Mouse (Mus musculus): ENCODE data around the gene Hmcn2. TPM values are rescaled to one million over a fixed set of nuclear protein-coding genes. Genes with fewer than 3 reads are reported as not detected.

Hmcn2 gene
- total RNA-seq, 2 experiments from 2014 or later = 0.21 to 0.32 TPM

GRCm38 (mm10) chr2:31374415-31374814 lies 60.2 kb downstream of the Hmcn2 start:
- peak in 1 of 2 experiments; percentile 27 for DNase-seq (ENCODE audit: low spot score in 2 of 2)
- intact Hi-C loops (cut with DNase I) = no loop called here

- intact Hi-C loops (cut with DNase I) = no loop called here
- DNase-seq (ENCODE audit: low spot score in 2 of 2) = no peak
Observed at GRCm38 (mm10) chr2:31376057-31376456, 61.8 kb downstream of the Hmcn2 start.

DNA sequence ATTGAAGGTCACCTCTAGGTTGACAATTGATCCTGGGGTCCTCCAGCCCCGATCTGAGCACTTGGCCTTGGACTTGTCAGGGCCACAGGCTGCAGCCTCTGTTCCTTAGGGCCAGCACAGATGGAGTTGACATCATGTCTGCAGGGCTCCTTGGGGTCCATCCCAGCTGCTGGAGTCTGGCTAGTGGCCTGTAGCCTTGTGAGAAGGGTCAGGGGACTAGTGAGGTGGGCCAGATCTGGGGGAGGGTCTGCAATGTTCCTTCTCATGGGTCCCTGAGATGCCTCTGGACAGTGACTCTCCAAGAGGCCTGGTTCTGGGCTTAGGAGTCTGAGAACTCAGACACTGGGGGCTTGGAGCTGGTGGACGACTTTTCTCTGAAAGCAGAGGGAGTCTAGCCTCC lies 63.3 kb downstream of the Hmcn2 start:
- DNase-seq (ENCODE audit: low spot score in 2 of 2) = no peak
- intact Hi-C loops (cut with DNase I) = no loop called here

DNA sequence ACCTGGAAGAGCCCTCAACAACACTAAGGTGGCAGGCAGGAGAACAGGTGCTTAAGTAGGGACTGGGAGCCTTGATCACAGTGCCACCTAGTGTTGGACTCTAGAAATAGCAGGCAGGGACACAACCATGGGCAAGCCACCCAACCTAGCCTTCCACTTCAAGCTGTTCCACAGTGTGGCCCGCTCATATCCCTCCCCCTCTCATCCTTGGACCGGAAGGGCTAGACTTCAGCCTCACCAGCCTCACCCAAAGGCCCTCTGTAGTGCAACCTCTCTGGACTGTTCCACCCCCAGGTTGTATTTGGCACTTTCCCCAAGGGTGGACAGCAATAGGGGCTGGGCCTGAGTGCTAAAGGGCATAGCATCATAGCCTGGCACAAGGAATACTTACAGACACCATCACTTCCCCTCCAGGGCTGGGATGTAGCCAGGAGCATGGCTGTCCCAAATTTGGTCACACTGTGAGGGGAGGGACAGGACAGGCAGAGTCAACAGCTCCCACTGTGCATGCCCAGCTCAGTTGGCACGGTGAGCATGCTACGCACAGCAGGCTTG lies 67.2 kb downstream of the Hmcn2 start:
- intact Hi-C loops (cut with DNase I) = loop anchor here (5.0 kb wide), 3 partner anchors 74 to 189 kb away; no protein-coding TSS in a partner anchor
- peak; percentile 45 to 66 for DNase-seq (ENCODE audit: low spot score in 2 of 2)

DNA sequence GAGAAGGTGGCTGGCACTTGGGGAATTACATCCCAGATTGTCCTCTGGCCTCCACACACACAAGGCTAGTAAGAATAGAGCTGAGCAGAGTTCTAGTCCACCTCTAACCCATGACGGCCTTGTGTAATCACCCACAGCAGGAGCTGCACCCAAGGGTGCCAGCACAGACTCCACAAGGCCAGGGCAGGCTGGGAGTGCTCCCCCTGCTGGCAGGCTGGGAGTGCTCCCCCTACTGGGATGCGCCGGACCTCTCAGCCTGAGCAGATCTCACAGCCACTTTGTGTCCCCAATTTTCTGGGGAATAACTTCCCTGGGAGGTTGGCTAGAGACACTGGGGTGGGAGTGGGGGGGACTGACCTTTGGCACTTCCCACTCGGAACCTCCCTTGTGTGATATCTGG lies 68.7 kb downstream of the Hmcn2 start:
- DNase-seq (ENCODE audit: low spot score in 2 of 2) = peak; percentile 18 to 33
- intact Hi-C loops (cut with DNase I) = loop anchor here (5.0 kb wide), 3 partner anchors 76 to 191 kb away; no protein-coding TSS in a partner anchor

- intact Hi-C loops (cut with DNase I) = no loop called here
- no peak for DNase-seq (ENCODE audit: low spot score in 2 of 2)
Observed at GRCm38 (mm10) chr2:31416968-31417367, 102.8 kb downstream of the Hmcn2 start.

DNA sequence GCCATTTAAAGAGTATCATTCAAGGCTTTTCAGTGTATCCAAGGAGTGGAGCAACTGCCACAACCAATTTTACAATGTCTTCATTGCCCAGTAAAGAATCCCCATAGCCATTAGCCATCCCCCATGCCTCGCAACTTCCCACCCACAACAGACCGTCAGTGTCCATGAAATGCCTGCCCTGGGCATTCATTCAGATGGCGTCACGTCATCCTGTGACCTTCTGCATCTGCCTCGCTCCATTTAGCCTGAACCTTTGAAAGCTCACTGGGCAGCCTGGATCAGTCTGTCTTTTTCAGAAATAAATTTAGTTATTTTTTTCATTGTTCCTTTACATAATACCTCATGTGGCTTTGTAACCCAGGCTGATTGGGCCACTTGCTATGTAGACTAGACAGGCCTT lies 103.8 kb downstream of the Hmcn2 start:
- no peak for DNase-seq (ENCODE audit: low spot score in 2 of 2)
- intact Hi-C loops (cut with DNase I) = no loop called here

- no peak for DNase-seq (ENCODE audit: low spot score in 2 of 2)
- intact Hi-C loops (cut with DNase I) = no loop called here
Observed at GRCm38 (mm10) chr2:31418571-31418970, 104.4 kb downstream of the Hmcn2 start.

GRCm38 (mm10) chr2:31420914-31421313 lies 106.7 kb downstream of the Hmcn2 start:
- peak in 1 of 2 experiments; percentile 38 for DNase-seq (ENCODE audit: low spot score in 2 of 2)
- intact Hi-C loops (cut with DNase I) = no loop called here

- no peak for DNase-seq (ENCODE audit: low spot score in 2 of 2)
- intact Hi-C loops (cut with DNase I) = no loop called here
Observed at GRCm38 (mm10) chr2:31422576-31422975, 108.4 kb downstream of the Hmcn2 start.

DNA sequence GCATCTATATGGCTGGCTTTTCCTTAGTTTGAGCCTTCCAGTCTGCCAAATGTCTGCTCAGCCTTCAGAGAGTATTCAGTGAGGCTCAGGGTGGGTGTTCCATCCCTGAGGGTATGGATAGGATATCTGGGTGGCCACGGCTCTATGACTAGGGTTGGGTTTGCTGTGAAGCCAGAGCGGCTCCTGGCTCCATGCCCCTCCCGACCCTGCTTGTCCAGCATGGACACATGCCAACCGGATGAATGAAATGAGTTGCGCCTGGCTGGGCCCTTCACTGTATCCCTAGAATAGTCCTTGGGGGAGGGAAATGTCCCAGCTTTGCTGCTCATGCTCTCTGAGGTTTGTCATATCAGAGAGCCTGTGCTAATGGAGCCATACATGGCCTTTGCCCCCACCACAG lies 117.3 kb downstream of the Hmcn2 start:
- intact Hi-C loops (cut with DNase I) = no loop called here
- no peak for DNase-seq (ENCODE audit: low spot score in 2 of 2)

DNA sequence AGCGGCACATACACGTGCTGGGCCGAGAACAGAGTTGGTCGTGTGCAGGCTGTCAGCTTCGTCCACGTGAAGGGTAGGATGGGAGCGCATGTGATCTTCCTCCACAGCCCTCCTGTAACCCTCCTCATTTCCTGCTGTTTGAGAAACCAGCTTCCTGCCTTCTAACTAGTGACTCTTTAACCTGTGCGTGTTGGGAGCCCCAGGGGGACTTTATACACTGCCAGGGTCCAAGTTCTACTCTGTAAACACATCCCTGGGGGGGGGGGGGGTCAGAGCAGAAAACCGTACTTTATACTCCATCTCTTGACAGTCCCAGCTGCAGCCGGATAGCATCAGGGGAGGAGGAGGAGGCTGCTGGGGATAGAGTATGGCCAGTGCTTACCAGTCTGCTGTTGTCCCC lies 120.5 kb downstream of the Hmcn2 start:
- no peak for DNase-seq (ENCODE audit: low spot score in 2 of 2)
- intact Hi-C loops (cut with DNase I) = loop anchor here (1.0 kb wide), 1 partner anchor 38 kb away; no protein-coding TSS in a partner anchor

GRCm38 (mm10) chr2:31435567-31435966 lies 121.4 kb downstream of the Hmcn2 start:
- DNase-seq (ENCODE audit: low spot score in 2 of 2) = peak in 1 of 2 experiments; percentile 28
- intact Hi-C loops (cut with DNase I) = loop anchor here (1.0 kb wide), 1 partner anchor 37 kb away; no protein-coding TSS in a partner anchor

GRCm38 (mm10) chr2:31437480-31438245 lies 123.4 kb downstream of the Hmcn2 start:
- DNase-seq (ENCODE audit: low spot score in 2 of 2) = no peak
- intact Hi-C loops (cut with DNase I) = no loop called here

DNA sequence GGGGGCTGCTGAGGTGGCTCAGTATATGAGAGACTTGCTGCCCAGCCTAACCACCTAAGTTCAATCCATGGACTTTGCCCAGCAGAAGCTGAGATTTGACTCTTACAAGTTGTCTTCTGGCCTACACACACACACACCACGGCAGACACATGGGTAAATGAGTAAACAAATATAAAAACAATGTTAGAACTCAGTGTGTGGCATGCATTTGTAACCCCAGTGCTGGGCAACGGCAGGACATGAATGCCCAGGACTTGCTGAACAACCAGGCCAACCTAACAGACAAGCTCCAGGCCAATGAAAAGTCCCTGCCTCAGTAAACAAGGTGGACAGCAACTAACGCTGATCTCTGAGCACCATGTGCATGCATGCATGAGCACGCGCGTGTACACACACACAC lies 125.4 kb downstream of the Hmcn2 start:
- no peak for DNase-seq (ENCODE audit: low spot score in 2 of 2)
- intact Hi-C loops (cut with DNase I) = no loop called here

- intact Hi-C loops (cut with DNase I) = no loop called here
- peak; percentile 47 to 82 for DNase-seq (ENCODE audit: low spot score in 2 of 2)
Observed at GRCm38 (mm10) chr2:31442480-31443160, 128.4 kb downstream of the Hmcn2 start.

DNA sequence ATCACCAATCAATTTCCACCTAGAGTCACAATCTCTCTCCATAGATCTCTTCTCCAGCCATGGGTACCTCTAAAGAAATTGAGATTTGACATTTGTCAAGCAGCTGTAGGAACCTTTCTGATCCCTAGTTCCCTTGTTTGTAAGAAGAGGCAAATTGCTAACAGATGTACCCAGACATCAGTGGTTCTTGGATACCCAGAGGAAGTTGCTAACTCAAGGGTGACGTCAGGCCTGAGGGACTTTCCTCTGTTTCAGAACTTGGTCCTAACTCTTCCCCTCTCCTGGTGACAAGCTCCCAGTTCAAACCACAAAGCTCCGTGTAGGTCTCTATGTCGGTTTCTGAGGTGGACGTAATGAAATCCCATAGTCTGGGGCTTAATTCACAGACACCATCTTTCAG lies 131.8 kb downstream of the Hmcn2 start:
- intact Hi-C loops (cut with DNase I) = no loop called here
- DNase-seq (ENCODE audit: low spot score in 2 of 2) = no peak

GRCm38 (mm10) chr2:31446456-31446855 lies 132.2 kb downstream of the Hmcn2 start:
- no peak for DNase-seq (ENCODE audit: low spot score in 2 of 2)
- intact Hi-C loops (cut with DNase I) = no loop called here

- intact Hi-C loops (cut with DNase I) = no loop called here
- no peak for DNase-seq (ENCODE audit: low spot score in 2 of 2)
Observed at GRCm38 (mm10) chr2:31447536-31447935, 133.3 kb downstream of the Hmcn2 start.

GRCm38 (mm10) chr2:31448756-31449440 lies 134.7 kb downstream of the Hmcn2 start:
- intact Hi-C loops (cut with DNase I) = no loop called here
- no peak for DNase-seq (ENCODE audit: low spot score in 2 of 2)

Measured in left cerebral cortex, postnatal 25 days (tissue).